Mouse (Mus musculus): ENCODE results near the gene Gm9195.

The Gm9195 gene

GRCm38 (mm10) chr14:72440929-72441328, 50.7 kb downstream of the Gm9195 start:
- DNase-seq, result no peak

GRCm38 (mm10) chr14:72440436-72440835, 51.2 kb downstream of the Gm9195 start:
- DNase-seq, result no peak

GRCm38 (mm10) chr14:72438976-72439375, 52.7 kb downstream of the Gm9195 start:
- DNase-seq, result no peak

- peak; percentile 79 to 82 for DNase-seq
Observed at GRCm38 (mm10) chr14:72389696-72390095, 101.9 kb downstream of the Gm9195 start.

- DNase-seq, result peak; percentile 7 to 35
Observed at GRCm38 (mm10) chr14:72389288-72389687, 102.3 kb downstream of the Gm9195 start.

- peak; percentile 76 for DNase-seq
Observed at GRCm38 (mm10) chr14:72377224-72377623, 114.4 kb downstream of the Gm9195 start.
